Mouse (Mus musculus) cerebellum, postnatal 14 days (tissue): ENCODE data around the gene Ccser2.

Source experiments
- DNase-seq, 2 experiments: peaks; one replicate each; pipeline ENCODE4 v3.0.0; 2021; ENCODE audit warnings: mixed read lengths in 2 of 2

The Ccser2 gene

DNA sequence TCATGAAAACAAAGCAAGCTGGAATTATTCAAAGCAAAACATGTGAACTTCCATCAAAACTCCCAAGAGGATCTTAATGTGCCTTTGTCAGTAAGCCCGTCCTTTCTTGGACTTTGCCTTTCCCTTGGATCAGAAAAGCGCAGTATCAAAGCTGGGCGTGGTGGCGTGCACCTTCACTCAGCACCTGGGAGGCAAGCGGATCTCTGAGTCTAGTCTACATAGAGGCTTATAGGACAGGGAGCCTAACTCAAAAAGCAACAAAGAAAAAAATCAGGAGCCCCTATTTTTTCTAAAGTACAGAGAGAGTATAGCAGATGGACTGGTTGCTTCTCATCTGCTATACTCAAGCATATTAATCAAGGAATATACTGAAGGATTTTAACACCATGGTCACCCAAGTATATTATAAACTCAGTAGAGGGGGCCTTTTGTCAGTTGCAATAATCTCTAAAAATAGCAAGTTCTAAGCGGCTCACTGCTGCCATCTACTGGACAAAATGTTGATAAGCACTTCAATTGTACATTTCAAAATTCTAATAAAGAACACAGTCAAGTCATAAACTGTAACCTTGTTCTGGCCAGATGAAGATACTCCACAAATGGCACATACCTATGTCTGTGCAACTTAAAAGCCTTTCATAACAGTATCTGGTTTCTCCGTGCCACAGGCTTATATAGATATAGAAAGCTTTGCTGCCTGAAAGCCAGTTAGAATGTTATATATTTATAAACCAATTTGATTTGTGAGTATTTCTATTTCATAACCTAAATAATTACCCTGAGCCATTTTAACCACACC, 31.3 kb downstream of the Ccser2 start:
- peak; percentile 59 to 61 for DNase-seq

DNA sequence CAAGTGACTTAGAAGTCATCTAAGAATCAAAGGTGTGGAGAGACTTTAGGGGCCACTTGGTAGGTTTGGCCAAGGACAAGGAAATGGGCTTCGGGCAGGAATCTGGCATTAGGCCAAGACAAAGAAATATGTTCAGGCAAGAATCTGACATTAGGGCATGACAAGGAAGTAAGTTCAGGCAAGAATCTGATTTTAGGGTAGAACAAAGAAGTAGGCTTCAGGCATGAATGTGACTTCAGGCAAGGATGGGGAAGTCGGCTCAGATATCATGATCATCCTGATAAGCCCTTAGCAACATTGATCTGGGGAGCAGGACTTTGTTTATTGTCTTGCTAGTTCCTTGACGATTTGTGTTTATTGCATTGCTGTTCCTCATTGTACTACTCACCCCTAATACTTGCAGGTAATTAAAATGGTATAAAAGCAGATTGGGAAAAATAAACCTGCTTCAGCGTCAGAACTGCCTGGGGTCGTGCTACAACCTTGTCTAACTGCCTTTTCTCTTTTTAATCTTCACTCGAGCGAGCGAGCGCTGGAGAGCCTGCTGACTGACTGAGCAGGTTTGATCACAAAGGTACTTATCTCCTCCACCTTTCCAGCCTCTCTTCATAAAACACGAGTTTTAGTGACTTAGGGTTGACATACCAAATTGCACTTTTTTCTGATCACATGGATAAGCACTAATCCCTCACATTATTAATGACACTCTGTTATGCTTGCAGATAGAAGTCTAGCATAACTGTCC, 35.8 kb downstream of the Ccser2 start:
- DNase-seq = no peak

DNA sequence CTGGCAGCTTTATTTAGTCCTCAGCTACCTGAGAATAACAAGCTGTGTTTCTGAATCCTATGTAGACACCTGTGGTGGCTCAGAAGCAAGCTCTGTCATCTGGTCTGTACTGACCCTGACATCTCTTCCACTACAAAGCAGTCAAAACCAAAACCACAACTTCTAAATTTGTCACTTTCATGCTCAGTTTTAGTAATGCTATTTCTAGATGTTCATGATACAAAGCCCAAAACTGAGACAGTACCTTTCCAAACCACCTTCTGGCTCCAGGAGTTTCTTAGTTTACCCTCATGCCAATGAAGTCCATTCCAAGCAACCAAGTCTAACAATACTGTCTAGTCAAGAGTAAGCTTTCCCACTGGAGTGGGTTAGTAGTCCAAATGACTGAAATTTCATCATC, 36.5 kb downstream of the Ccser2 start:
- no peak for DNase-seq

DNA sequence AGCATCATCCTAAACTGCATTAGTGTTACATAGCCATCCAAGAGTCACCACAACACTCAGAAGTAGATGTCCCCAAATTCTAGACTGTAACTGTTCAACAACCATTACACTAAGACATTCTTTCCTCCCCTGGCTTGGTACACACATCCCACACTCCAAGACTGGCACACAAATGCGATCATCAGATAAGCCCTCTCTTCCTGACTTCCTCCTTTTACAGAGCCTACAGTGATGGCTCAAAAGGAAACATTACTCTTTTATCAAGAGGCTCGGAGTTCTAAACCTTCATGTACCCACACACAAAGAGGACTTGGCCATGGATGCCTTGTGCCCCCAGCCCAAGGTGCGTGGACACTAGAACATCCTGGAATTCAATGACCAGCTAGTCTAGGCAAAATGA, 45.2 kb downstream of the Ccser2 start:
- no peak for DNase-seq

DNA sequence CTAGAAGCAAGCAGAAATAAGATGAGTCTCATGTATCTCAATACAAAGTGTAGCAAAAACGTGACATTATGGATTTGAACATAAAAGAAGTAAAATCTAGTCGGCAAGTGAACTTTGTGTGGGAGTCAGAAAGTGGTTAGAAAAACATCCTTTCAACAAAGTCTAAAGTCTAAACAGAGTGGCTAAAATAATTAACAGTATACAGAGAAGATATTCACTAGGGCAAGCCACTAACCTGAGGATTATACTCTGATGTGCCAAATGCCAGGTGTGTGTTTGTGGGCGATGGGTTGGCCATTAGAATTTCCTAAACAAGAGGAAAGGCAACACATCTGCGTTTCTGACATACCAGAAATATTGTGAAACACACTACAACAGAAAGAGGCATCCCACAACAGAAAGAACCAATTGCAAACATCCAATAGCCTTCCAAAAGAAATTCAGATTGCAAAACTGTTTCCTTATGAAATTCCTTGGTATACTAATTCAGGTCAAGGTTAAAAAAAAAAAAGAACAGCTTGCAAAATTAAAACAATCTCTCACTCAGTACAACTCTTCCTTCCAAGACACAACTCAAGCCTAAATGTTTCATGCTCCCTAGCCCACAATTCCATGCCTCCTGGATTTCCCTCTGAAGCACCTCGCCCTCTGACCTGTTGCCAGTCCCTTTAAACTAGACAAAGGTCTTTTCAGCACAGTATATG, 47.1 kb downstream of the Ccser2 start:
- no peak for DNase-seq

DNA sequence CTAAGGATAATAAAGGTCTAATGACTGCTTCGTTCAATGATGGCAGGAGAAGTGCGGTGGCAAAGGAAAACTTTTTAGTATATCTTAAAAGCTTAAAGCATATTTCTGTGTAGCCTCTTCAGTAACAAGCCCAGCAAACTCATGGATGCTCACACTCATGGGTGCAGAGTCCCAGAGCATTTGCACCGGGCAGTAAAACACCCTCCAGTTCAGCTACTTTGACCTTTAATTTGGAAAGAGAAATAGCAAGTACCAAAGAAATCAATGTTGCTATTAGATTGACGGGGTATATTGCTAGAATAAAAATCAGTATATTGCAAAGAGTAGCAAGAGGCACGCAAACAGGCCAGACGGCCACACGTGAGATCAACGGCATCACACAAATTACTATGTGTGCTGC, 48.7 kb downstream of the Ccser2 start:
- DNase-seq = no peak

DNA sequence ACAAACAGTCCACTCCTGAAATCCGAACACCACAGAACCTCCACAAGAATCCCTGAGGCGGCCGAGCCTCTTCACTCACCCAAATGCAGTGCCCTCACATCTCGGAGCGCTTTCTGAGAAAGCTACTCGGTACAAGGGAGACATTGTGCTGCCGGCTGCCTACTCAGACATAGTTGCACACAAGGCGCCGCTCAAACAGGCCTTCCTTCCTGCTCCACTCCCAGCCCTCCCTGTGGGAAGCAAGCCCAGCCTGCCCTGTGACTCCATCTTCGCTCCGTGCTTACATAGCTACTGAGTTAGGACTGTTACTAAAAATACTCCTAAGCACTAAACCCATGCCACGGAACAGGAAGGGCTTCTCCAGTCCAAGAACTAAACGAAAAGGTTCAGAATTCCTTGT, 49.4 kb downstream of the Ccser2 start:
- DNase-seq = peak; percentile 65 to 68

DNA sequence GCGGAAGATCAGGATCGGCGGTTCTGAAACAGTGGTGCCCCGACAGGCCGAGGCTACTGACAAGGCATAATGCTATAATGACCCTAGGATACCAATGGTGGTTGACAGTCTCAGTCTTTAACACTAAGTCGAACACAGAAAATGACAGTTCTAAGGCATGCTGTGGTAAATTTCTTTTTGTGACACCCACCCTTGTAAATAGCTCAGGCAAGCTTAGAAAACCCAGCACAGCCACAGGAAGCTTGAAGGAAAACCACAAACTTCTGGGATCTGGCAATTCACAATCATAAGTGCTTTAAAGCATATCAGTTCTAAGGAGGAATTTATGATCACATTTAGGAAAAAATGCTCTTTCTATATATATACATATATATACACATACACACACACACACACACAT, 53.4 kb downstream of the Ccser2 start:
- no peak for DNase-seq

DNA sequence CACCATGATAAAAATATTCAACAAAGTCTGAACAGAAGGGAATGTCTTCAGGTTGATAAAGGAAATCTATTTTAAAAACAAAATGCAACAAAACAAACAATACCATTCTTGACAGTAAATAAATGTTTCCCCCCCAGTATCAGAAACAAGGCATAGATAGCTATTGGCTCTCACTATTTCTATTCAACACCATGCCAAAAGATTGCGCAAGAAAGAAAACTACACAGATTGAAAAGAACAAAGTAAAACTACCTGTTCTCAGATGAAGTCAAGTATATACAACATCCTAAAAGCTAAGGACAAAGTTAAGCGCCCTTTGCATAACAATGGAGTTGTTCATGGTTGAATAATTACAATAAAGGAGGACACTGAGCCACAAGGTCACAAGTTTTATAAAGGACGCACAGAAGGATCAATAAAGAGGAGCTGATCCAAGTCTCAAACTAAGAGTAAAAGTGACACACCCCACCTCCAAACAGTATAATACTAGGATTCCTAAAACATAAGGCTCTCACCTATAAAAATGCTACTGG, 54.0 kb downstream of the Ccser2 start:
- DNase-seq = no peak

DNA sequence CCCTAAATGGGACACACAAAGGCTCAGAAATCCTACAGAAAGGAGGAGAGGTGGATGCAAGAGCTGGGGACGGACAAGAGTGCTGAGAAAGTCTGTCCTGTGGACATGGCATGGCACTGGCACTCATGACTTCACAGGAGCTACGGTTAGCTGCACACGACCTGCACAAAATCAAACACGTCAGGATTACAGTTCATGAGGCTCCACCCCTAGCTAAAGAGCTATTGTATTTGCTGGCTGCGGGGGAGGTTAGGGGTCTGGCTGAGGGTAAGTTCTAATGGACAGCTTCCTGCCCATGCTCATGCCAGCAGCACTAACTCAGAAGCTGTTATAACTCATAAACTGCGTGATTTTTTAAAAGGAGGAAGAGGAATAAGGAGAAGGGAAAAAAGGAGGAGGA, 56.8 kb downstream of the Ccser2 start:
- DNase-seq = no peak

DNA sequence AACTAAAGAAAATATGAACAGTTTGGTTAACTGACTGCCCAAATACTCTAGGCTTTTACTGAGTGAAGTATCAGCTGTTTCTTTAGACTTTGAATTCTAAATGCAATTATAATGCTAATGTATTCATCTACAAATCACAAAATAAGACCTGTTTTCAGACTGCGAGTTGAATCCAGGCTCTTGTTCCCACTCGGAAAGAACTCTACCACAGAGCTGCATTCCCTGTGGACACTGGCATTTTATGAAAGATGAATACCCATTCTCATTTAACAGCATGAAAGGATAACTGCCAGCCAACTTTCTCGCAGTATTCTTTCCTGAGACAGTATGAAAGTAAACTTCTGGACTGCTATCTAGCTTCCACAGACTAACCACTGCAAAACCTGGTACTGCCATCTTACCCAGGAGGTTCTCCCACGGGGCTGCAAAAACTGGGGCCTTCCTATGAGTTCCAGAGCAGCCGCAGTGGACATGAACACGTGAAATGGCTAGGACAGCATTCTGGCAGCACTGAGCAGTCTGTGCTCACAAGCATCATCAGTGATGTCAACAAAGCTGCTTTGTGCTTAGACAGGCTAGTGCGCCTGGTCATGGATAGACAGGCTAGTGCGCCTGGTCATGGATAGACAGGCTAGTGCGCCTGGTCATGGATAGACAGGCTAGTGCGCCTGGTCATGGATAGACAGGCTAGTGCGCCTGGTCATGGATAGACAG, 62.6 kb downstream of the Ccser2 start:
- no peak for DNase-seq

DNA sequence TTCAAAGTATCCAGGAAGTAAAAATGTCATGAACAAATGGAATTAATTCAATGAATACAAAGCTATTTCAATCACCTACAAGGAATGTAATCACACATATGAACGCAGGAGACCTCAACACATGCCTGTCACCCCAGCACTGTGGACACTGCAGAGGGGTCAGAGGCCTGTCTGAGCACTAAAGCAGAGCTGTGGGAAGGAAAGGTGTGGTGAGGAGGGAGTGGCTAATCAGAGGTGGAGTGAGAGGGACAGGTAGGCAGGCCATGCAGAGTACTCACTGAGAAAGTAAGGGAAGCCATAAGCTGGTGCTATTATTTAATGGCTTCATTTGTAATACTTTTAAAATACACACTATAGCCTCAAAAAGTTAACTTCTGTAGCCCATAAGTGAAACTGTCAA, 64.4 kb downstream of the Ccser2 start:
- no peak for DNase-seq

DNA sequence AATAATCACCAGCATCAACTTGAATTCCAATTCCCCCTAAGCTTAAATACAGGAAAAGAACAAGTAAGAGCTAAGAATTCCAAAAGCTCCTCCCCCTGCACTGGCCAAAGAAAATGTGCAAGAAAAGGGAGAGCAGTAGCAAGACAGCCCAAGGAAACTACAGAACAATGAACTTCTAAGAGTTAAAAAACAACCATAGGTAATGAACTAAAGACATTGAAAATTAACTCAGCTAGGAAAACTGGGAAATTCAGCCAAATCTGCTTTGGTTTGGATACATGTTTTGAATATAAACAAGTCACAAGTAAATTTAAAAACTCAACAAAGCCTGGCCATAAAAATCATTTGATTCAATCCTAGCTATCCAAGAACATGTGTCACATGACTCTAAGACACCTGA, 67.7 kb downstream of the Ccser2 start:
- no peak for DNase-seq

DNA sequence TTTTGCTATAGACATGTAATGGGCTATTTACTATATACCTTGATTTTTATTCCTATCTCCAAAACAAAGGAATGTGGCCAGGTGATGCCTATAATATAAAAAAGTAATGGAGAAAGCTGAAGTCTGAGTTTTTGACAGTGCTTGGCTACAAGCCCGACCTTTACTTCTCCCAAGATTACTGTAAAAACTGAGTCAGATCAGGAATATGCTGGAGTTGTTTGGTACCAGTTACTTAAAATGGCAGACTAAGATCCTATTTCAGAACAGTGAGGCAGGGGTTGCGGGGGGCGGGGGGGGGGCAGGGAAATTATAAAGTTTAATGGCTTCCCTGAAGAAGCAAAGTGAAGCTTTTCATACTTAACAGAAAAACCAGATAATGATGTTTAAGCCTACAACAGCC, 73.9 kb downstream of the Ccser2 start:
- no peak for DNase-seq

DNA sequence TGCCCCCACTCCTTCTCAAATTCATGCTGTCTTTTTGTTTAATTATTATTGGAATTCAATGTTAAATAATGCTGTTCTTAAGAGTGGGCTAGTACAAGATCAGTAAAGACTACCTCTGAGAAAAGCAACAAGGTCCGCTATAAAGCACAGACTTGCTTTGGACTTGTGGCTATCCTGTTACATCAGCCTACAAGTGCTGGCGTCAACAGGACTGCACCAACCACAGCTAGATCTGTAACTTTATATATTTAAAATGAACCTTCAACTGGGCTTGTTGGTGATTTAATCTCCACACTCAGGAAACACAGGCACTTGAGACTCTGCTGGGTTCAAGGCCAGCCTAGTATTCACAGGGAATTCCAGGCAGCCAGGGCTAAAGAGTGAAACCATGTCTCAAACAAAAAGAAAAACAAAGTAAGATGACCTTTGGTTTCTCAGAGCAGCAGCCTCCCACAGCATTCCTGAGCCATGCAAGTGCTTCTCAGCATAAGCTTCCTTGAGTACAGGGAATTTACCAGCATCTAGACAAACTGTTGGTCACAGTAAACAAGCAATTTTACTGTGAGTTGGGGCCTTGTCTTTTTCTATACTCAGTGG, 75.7 kb downstream of the Ccser2 start:
- DNase-seq = no peak

DNA sequence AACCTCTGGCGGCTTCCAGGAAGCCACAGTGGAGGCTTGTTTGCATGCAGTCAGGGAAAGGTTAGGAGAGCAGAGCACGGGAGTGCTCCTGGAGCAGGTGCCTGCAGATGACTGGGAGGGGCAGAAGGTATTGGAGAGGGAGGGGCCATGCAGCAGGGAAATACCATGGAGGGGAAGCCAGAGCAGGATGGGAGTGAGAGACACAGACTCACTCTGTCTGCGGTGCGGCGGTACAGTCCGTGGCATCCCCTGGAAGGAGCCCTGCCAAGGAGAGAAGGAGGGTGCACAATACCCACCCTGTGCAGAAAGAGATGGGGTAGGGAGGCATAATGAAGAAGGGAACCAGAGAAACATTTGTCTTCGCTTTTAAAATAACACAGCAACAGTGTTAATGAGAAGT, 78.4 kb downstream of the Ccser2 start:
- no peak for DNase-seq

DNA sequence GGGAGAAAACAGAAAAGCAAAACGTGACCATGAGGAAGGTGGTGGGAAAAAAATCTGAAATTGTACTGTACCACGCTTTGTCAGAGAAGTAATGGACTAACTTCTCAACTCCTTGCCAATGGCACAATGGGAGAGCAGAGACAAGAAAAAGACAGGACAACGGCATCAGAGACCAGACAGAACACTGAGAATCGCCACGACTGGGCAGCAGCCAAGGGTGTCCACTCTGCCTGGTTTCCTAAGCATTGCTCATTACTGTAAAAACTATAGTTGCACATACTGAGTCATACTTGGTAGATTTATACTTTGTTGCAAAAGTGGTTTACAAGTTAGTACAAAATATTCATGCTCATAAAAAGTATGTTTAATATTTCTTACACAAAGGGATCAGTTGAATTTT, 82.9 kb downstream of the Ccser2 start:
- DNase-seq = no peak

DNA sequence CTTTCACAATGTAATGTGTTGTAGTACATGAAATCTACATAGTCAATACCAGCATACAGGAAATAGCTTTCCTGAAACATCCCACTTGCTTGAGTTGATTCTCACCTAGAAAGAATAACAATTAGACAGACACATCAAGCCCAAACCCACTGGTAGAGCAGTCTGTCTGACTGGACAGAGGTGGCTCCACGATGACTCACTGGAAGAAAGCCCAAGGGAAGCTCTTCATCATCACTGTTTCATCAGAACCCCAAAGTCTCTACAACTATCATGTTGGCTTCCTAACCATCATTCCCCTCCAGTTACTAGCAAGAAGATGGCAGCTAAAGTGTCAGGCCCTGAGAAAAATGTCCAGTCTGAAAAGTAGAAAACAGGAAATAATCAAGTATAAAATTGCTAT, 83.5 kb downstream of the Ccser2 start:
- DNase-seq = no peak

DNA sequence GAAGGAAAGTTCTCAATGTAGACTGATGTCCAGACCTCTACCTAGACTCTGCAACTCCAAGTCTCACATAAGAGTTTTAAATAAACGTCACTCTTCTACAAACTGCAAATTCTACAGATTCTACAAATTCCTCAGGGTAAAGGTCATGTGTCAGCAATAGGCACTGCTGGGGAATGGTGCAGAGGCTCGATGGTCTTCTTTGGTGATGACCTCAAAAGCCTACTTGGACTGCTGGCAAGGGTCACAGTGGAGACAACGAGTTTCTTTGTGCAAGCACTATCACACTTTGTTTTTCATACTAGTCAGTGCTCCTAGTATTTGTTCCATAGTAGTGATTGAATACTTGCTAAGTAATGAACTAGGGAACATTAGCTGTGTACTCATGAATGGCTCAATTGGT, 85.0 kb downstream of the Ccser2 start:
- DNase-seq = no peak

DNA sequence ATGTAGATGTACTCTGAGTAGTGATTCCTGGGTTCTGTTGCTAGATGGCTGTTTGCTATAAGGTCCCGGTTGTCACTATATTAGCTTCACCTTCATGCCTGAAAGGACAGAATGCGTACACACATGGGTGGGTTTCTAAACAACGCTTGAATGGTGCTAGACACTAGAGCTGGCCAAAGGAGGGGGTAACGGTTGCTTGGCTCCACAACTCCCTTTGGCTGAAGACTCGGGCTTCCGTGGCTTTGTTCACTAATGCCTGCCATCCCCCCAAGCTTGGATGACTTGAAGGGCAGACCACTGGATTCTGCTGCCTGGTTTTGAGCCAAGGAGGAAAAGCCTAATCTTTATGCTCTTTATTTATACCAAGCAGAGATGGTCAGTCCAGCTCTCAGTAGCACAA, 98.3 kb downstream of the Ccser2 start:
- peak in 1 of 2 experiments; percentile 32 for DNase-seq

DNA sequence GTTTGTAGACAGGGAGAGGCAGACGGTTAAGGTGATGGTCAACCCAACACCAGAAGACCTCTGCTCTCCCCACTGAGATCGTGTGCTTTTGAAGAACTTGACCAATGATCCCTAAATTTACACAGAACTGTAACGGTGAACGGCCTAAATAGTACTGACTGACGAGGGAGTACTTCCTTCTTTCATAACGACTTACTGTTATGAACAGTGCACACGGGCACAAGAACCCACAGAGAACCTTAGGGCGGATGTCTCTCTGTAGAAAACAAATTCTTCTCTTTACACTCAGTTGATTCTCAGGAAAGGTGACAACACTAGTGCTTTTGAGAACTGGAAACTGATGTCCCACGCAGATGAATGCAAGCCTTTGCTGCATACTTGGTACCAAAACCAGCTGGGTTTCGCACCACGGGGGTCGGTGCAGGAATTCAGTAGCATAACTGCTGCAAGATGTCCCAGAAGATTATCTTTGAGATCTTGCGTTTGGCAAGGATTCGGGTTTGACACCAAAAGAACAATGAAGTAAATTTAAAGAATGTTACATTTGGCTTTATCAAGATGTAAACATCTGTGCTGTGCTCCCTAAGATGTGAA, 99.7 kb downstream of the Ccser2 start:
- no peak for DNase-seq
